Mouse (Mus musculus) ES-Bruce4 (cell line): Measurements from ENCODE around the gene Ttk.

Source experiments
- CTCF ChIP-seq: IDR thresholded peaks from one replicate; pipeline ENCODE4 v1.8.1; 2011; ENCODE audit warnings: low read depth, low read length
- EP300 ChIP-seq: IDR thresholded peaks from 2 replicates; pipeline ENCODE4 v1.6.1; 2011; ENCODE audit warnings: low read depth, low read length; ENCODE audit not compliant: insufficient read depth

DNA sequence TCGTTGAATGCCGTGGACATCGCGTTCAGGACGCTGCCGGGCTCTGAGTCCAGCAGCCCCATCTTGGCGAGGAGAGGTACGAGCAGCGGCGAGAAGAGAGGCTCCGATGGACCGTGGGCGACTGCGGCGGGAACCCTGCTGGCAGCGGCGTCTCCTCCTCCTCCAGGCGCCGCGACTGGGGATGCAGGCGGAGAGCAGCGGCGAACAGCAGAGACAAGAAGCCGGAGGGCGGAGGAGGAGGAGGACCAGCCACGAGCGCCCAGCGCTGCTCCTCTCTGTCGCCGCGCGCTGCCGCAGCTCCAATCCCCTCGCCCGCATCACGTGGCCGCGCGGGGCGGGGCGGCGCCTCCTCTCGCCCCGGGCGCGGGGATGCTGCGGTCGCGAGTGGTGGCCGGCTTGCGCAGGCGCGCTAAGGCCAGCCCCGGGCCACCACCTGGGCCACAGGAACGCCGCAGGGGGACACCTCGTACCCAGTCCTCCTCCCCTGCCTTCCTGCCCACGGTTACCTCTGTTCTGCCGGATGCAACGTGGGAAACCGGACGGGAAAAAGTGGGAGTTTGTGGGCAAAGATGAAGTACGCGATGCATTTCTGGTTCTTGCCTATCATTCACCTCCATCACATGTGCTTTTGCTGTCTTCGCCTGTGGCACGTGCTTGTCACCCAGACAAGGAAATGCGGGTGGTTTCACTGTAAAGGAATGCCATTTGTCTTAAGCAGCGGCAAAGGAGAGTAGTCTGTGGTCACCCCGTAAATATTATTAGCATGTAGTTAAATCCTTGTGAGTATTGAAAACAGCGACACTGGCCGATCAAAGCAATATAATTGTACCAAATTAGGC is 28.3 kb upstream of the Ttk start, which contains the start of gene Elovl4:
- no peak for TF ChIP-seq CTCF
- no peak for TF ChIP-seq EP300
